Mouse (Mus musculus): ENCODE results near the gene 2310061I04Rik. TPM values are rescaled to one million over a fixed set of nuclear protein-coding genes. Genes with fewer than 3 reads are reported as not detected.

The 2310061I04Rik gene
- polyA plus RNA-seq, 1 experiment from 2014 or later, result 34.6 TPM

DNA sequence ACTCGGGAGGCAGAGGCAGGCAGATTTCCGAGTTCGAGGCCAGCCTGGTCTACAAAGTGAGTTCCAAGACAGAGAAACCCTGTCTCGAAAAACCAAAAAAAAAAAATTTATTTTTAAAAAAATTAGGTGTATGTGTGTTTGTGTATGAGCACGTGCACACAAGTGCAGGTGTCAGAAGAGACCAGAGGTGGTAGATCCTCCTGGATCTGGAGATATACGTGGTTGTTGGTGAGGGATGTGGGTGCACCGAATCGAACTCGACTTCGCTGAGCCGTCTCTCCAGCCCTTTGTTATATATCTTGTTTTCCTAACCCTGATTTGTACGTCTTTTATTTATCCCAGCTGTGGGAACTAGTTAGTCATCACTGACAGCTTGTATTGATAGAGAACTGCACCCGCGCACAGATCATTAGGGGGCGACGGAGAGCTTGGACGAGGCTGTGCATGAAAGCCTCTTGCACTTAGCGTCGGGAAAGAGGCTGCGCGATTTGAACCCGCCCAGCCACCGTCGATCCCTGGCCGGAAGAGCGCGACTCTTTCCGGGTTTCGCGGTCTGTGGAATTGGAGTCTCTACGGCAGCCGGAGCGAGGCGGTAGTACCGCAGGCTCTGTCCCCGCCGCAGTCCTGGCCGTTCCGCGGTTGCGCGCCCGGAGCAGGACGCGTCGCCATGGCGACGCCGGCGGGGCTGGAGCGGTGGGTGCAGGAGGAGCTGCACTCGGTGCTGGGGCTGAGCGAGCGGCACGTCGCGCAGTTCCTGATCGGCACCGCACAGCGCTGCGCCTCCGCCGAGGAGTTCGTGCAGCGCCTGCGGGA, 17.8 kb downstream of the 2310061I04Rik start, which contains the start of gene Dhx16:
Gene Dhx16, plus strand, starts transcription at position 575 of the 813 bp plus-strand sequence.
- H3K36me3 ChIP-seq (ENCODE audit: control insufficient read depth, insufficient read depth), result peaks cover 33% of the 10 kb centered on the region

GRCm38 (mm10) chr17:35874721-35875120, 22.5 kb downstream of the 2310061I04Rik start:
- Histone ChIP-seq H3K4me2 (ENCODE audit: low read depth, low read length) (no peak overlapping the region), H3K27ac (ENCODE audit: low read length) (no peak overlapping the region), H3K4me1 (ENCODE audit: control insufficient read depth, insufficient read depth, low read length) (peaks cover 24% of the 10 kb centered on the region), H3K9ac (ENCODE audit: low read length) (no peak overlapping the region), H3K9me3 (replicated peaks; ENCODE audit: control insufficient read depth, low read length) (peaks cover 3% of the 10 kb centered on the region; the same call in 1 of the 2 replicates), H3K4me3 (ENCODE audit: low read length) (no peak overlapping the region), H3K27me3 (ENCODE audit: control insufficient read depth, insufficient read depth, low read length) (no peaks in the 10 kb centered on the region), H3K36me3 (ENCODE audit: control insufficient read depth, insufficient read depth) (peaks cover 18% of the 10 kb centered on the region)
- 76% methylated on average over 6 of the region's 6 CpGs for WGBS
- ATAC-seq (replicated peaks; ENCODE audit: extremely low read depth, insufficient read depth, low FRiP score), result no peak

More for the DNA sequence above, 17.8 kb downstream of the 2310061I04Rik start, which contains the start of gene Dhx16:
- WGBS, result 6% methylated on average over 66 of the region's 66 CpGs
- Histone ChIP-seq H3K4me1 (ENCODE audit: control insufficient read depth, insufficient read depth, low read length) (peaks cover 7% of the 10 kb centered on the region), H3K27ac (ENCODE audit: low read length) (peak within 1 kb of the TSS; percentile 62), H3K27me3 (ENCODE audit: control insufficient read depth, insufficient read depth, low read length) (no peaks in the 10 kb centered on the region), H3K9ac (ENCODE audit: low read length) (peak within 1 kb of the TSS; percentile 89), H3K4me2 (ENCODE audit: low read depth, low read length) (peak within 1 kb of the TSS; percentile 87), H3K4me3 (ENCODE audit: low read length) (peak within 1 kb of the TSS; percentile 97), H3K9me3 (replicated peaks; ENCODE audit: control insufficient read depth, low read length) (no peaks in the 10 kb centered on the region)
- peak; percentile 93 for ATAC-seq (replicated peaks; ENCODE audit: extremely low read depth, insufficient read depth, low FRiP score)

GRCm38 (mm10) chr17:35873774-35874519, 23.3 kb downstream of the 2310061I04Rik start:
- ATAC-seq (replicated peaks; ENCODE audit: extremely low read depth, insufficient read depth, low FRiP score), result 0 out of 2 replicates have a peak, but pooled peaks have one; percentile 29
- peak overlapping the region; percentile 24 for H3K4me2 ChIP-seq (ENCODE audit: low read depth, low read length)
- H3K36me3 ChIP-seq (ENCODE audit: control insufficient read depth, insufficient read depth), result peaks cover 18% of the 10 kb centered on the region
- peaks cover 3% of the 10 kb centered on the region; the same call in 1 of the 2 replicates for H3K9me3 ChIP-seq (replicated peaks; ENCODE audit: control insufficient read depth, low read length)
- H3K27ac ChIP-seq (ENCODE audit: low read length), result 0 out of 2 replicates have a peak overlapping the region, but pooled peaks have one; percentile 5
- 24% methylated on average over 21 of the region's 21 CpGs for WGBS
- peaks cover 31% of the 10 kb centered on the region for H3K4me1 ChIP-seq (ENCODE audit: control insufficient read depth, insufficient read depth, low read length)
- H3K27me3 ChIP-seq (ENCODE audit: control insufficient read depth, insufficient read depth, low read length), result no peaks in the 10 kb centered on the region
- H3K9ac ChIP-seq (ENCODE audit: low read length), result peak overlapping the region; percentile 23; the same call in 1 of the 2 replicates
- no peak overlapping the region for H3K4me3 ChIP-seq (ENCODE audit: low read length)

GRCm38 (mm10) chr17:35870884-35871696, 26.1 kb downstream of the 2310061I04Rik start:
- Histone ChIP-seq H3K9me3 (replicated peaks; ENCODE audit: control insufficient read depth, low read length) (peaks cover 3% of the 10 kb centered on the region; the same call in 1 of the 2 replicates), H3K27me3 (ENCODE audit: control insufficient read depth, insufficient read depth, low read length) (no peaks in the 10 kb centered on the region), H3K9ac (ENCODE audit: low read length) (no peak overlapping the region; the same call in 1 of the 2 replicates), H3K27ac (ENCODE audit: low read length) (peak overlapping the region; percentile 96), H3K4me2 (ENCODE audit: low read depth, low read length) (peak overlapping the region; percentile 83), H3K4me1 (ENCODE audit: control insufficient read depth, insufficient read depth, low read length) (peaks cover 45% of the 10 kb centered on the region), H3K4me3 (ENCODE audit: low read length) (peak overlapping the region; percentile 69), H3K36me3 (ENCODE audit: control insufficient read depth, insufficient read depth) (peaks cover 11% of the 10 kb centered on the region)
- no peak for ATAC-seq (replicated peaks; ENCODE audit: extremely low read depth, insufficient read depth, low FRiP score)
- 40% methylated on average over 8 of the region's 8 CpGs for WGBS

DNA sequence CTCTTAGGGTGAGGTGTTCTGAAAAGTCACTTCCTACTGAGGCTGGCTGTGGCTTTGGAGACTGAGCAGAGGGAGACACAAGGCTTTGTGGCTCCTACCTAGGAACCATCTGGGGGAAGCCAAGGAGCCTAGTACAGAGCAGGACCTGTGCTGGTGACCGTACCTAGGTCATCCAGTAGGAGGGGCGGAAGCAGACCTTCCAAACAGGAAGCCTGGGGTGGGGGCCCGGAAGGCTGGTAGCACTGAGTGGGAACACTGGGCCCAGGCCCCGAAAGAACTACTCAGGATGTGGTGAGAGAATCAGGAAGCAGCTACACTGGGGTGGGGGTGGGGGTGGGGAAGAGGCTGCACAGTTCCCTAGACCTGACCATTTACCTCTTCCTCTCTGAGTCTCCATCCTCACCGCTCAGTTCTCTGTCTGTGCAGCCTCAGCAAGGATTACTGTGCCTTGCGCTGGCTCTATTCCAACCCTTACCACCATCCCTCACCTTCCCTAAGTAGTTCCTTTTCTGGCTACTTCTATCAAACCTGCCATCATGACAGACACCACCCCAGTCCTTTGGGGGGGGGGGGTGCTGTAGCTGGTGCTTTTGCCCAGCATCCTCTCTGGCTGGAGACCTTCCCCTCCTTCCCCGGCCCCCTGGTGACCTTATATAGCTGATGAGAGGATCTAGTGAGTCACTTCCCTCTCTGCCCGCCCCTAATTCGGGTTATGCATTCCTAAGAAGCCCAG, 26.9 kb downstream of the 2310061I04Rik start:
- peaks cover 3% of the 10 kb centered on the region; the same call in 1 of the 2 replicates for H3K9me3 ChIP-seq (replicated peaks; ENCODE audit: control insufficient read depth, low read length)
- H3K9ac ChIP-seq (ENCODE audit: low read length), result peak overlapping the region; percentile 73
- H3K36me3 ChIP-seq (ENCODE audit: control insufficient read depth, insufficient read depth), result peaks cover 10% of the 10 kb centered on the region
- peak; percentile 29; the same call in 1 of the 2 replicates for ATAC-seq (replicated peaks; ENCODE audit: extremely low read depth, insufficient read depth, low FRiP score)
- H3K4me2 ChIP-seq (ENCODE audit: low read depth, low read length), result peak overlapping the region; percentile 83
- 26% methylated on average over 9 of the region's 9 CpGs for WGBS
- H3K27me3 ChIP-seq (ENCODE audit: control insufficient read depth, insufficient read depth, low read length), result no peaks in the 10 kb centered on the region
- H3K4me3 ChIP-seq (ENCODE audit: low read length), result peak overlapping the region; percentile 69
- peak overlapping the region; percentile 96 for H3K27ac ChIP-seq (ENCODE audit: low read length)
- H3K4me1 ChIP-seq (ENCODE audit: control insufficient read depth, insufficient read depth, low read length), result peaks cover 45% of the 10 kb centered on the region

DNA sequence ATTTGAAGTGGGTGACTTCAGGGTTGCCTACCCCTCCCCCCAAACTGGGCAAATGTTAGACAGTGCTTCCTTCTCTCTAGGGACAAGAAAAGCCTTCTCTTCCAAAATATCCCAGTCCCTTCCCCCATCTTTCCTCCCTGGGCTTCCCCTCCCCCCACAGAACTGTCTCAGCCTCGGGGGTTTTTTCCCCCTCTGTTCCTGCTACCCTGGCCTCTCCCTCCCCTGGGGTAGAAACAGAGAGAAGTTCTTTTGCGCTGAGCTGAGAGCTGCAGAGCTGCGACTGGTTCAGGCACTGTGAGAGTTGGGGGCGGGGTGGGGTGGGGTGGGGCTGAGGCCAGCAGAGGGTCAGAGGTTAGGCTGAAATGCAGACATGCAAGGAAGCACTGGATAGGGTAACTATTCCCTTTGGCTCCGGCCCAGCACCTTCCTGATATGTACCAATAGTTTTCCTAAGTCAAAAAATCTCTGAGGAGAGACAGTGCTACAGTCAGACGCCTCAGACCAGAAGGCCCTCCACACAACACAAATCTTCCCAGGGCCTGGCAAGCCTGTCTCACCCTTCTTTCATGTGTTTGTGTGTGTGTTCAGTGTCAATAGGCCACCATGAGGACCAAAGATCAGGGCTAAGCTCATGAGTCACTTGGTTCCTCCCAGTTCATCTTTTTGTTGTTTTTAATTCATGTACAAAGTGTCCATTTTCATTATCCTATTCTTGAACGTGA, 27.7 kb downstream of the 2310061I04Rik start:
- 7% methylated on average over 7 of the region's 7 CpGs for WGBS

GRCm38 (mm10) chr17:35868961-35869345, 28.3 kb downstream of the 2310061I04Rik start:
- peaks cover 3% of the 10 kb centered on the region; the same call in 1 of the 2 replicates for H3K9me3 ChIP-seq (replicated peaks; ENCODE audit: control insufficient read depth, low read length)
- H3K4me1 ChIP-seq (ENCODE audit: control insufficient read depth, insufficient read depth, low read length), result peaks cover 49% of the 10 kb centered on the region
- 3% methylated on average over 7 of the region's 7 CpGs for WGBS
- peak overlapping the region; percentile 69 for H3K4me3 ChIP-seq (ENCODE audit: low read length)
- H3K36me3 ChIP-seq (ENCODE audit: control insufficient read depth, insufficient read depth), result peaks cover 5% of the 10 kb centered on the region
- H3K9ac ChIP-seq (ENCODE audit: low read length), result peak overlapping the region; percentile 73
- ATAC-seq (replicated peaks; ENCODE audit: extremely low read depth, insufficient read depth, low FRiP score), result no peak
- H3K4me2 ChIP-seq (ENCODE audit: low read depth, low read length), result peak overlapping the region; percentile 83
- H3K27ac ChIP-seq (ENCODE audit: low read length), result peak overlapping the region; percentile 96
- H3K27me3 ChIP-seq (ENCODE audit: control insufficient read depth, insufficient read depth, low read length), result no peaks in the 10 kb centered on the region

More for the DNA sequence above, 27.7 kb downstream of the 2310061I04Rik start:
- H3K27ac ChIP-seq (ENCODE audit: low read length), result peak overlapping the region; percentile 96
- H3K27me3 ChIP-seq (ENCODE audit: control insufficient read depth, insufficient read depth, low read length), result no peaks in the 10 kb centered on the region
- H3K4me1 ChIP-seq (ENCODE audit: control insufficient read depth, insufficient read depth, low read length), result peaks cover 51% of the 10 kb centered on the region
- H3K9ac ChIP-seq (ENCODE audit: low read length), result peak overlapping the region; percentile 73
- peak overlapping the region; percentile 69 for H3K4me3 ChIP-seq (ENCODE audit: low read length)
- H3K9me3 ChIP-seq (replicated peaks; ENCODE audit: control insufficient read depth, low read length), result peaks cover 3% of the 10 kb centered on the region; the same call in 1 of the 2 replicates
- H3K36me3 ChIP-seq (ENCODE audit: control insufficient read depth, insufficient read depth), result peaks cover 5% of the 10 kb centered on the region
- peak overlapping the region; percentile 83 for H3K4me2 ChIP-seq (ENCODE audit: low read depth, low read length)
- no peak for ATAC-seq (replicated peaks; ENCODE audit: extremely low read depth, insufficient read depth, low FRiP score)
